Mouse (Mus musculus): Measurements from ENCODE around the gene Fam180a.

- TF ChIP-seq CTCF (IDR thresholded peaks at IDR 0.05; ENCODE audit: low read depth) (no peak), EP300 (IDR thresholded peaks at IDR 0.05; ENCODE audit: low read depth) (no peak)
Observed at GRCm38 (mm10) chr6:35333632-35334031, 7.7 kb upstream of the Fam180a start.

Measured in liver, embryonic 14.5 days (tissue).